Mouse (Mus musculus): ENCODE measurements around the gene Catspere2. TPM values are rescaled to one million over a fixed set of nuclear protein-coding genes. Genes with fewer than 3 reads are reported as not detected.

Gene Catspere2
- polyA plus RNA-seq, 1 experiment from 2014 or later = 0.15 TPM

Other genes starting within 250 kb of the Catspere2 start
- gene Adss, start 186.9 kb upstream of the Catspere2 start, polyA plus RNA-seq (2014; fragmentation: Nextera tagmentation; extraction: Ambion mirVana) = 73.0 and 83.8 TPM in 2 replicates
- 15.9 and 17.8 TPM in 2 replicates for gene Desi2, start 204.0 kb downstream of the Catspere2 start, polyA plus RNA-seq (2014; fragmentation: Nextera tagmentation; extraction: Ambion mirVana)

Measured in embryonic facial prominence, embryonic 11.5 days (tissue).